ENCODE assay signal across 21 mouse cellular contexts in the genomic region with DNA sequence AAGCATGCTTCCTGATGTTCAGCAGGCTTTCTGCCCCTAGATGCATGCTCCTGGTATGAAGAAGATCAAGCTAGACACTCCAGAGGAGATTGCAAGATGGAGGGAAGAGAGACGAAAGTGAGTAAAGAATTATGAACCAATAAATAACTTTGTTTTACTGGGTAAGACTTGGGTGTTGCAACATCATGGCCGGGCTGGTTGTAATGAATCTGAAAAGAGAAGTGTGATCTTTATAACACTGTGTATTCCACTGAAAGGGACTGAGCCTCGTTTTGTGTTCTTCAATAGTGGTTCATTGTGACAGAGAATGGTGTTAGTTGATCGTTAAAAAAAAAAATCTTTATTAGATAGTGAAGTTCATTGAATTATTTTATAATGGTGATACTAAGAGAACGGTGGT.
"Had no signal": no experiment of that assay in that cellular context is flagged by ENCODE, and none has a peak within 500 bp of the region (broad histone marks: within the 10 kb centered on the region; RNA-seq: fewer than 3 reads in every experiment).

No protein-coding gene starts in this region.

- DNase-seq: cerebellum, adult 8-10 months; cerebellum, adult 9-10 months; cerebellum, adult 9-11 months; cerebellum, postnatal 10 days; cerebellum, postnatal 14 days; cerebellum, postnatal 25 days; cerebellum, postnatal 36 days; embryo, embryonic 11 days; forebrain, postnatal 0 days; gastrocnemius, adult 2 months; gastrocnemius, postnatal 10 days; gastrocnemius, postnatal 14 days; gastrocnemius, postnatal 25 days; gastrocnemius, postnatal 36 days; heart, adult 11 months; heart, adult 18-20 months; heart, adult 2 months had no signal

- ATAC-seq: forebrain, embryonic 13.5 days; forebrain, embryonic 14.5 days; forebrain, embryonic 15.5 days; forebrain, embryonic 16.5 days; forebrain, postnatal 0 days had no signal
